Comparison of ENCODE assay signal across 10 mouse cellular contexts in genomic region chr6:112050548-112051184, GRCm38 (mm10).
A peak's percentile ranks its signal among the peaks of the same experiment; 100 is the strongest.
DNase-seq lines count a peak whose midpoint lies in the region; ATAC-seq and TF ChIP-seq lines count a peak whose summit lies in the region.
"Had no signal": no experiment of that assay in that cellular context is flagged by ENCODE, and none has a peak within 500 bp of the region (broad histone marks: within the 10 kb centered on the region; RNA-seq: fewer than 3 reads in every experiment).

No protein-coding gene starts in this region.

- H3K4me2 ChIP-seq in hindbrain, embryonic 14.5 days (replicated peaks): no peak overlapping the region
- no peak overlapping the region for H3K4me2 ChIP-seq in midbrain, embryonic 15.5 days

- ATAC-seq in cerebellum, adult (ENCODE audit: insufficient number of reproducible peaks, low FRiP score, low TSS enrichment): no peak; the same call in 1 of the 2 replicates
- peak; percentile 83; the same call in 1 of the 2 replicates for ATAC-seq in hindbrain, embryonic 14.5 days (ENCODE audit: low FRiP score)
- peak; percentile 84 for ATAC-seq in midbrain, embryonic 15.5 days (replicated peaks)
- ATAC-seq: Patski had no signal

- 13% methylated on average over 6 of the region's 6 CpGs for WGBS in cerebellum, adult 2 months
- 69% methylated on average over 6 of the region's 6 CpGs for WGBS in lung, adult 2 months
- WGBS in hindbrain, embryonic 14.5 days: 77% methylated on average over 6 of the region's 6 CpGs
- WGBS in midbrain, embryonic 15.5 days: 69% methylated on average over 6 of the region's 6 CpGs

- H3K4me3 ChIP-seq in cerebellum, adult 2 months (replicated peaks; ENCODE audit: insufficient read depth, low read depth, low read length): no peak overlapping the region
- no peak overlapping the region for H3K4me3 ChIP-seq in lung, adult 2 months (replicated peaks; ENCODE audit: extremely low read depth, low read depth, low read length)
- no peak overlapping the region for H3K4me3 ChIP-seq in hindbrain, embryonic 14.5 days (replicated peaks; ENCODE audit: low read length)
- H3K4me3 ChIP-seq in midbrain, embryonic 15.5 days: no peak overlapping the region

- H3K27me3 ChIP-seq in cerebellum, adult 2 months (ENCODE audit: control insufficient read depth, insufficient read depth, low read length): no peaks in the 10 kb centered on the region; the same call in 1 of the 2 replicates
- no peaks in the 10 kb centered on the region for H3K27me3 ChIP-seq in hindbrain, embryonic 14.5 days (ENCODE audit: control insufficient read depth, insufficient read depth, low read length)
- no peaks in the 10 kb centered on the region for H3K27me3 ChIP-seq in midbrain, embryonic 15.5 days (replicated peaks)
- H3K27me3 ChIP-seq: Patski had no signal

- no peak for TF ChIP-seq CTCF in cerebellum, adult 2 months (IDR thresholded peaks at IDR 0.05; ENCODE audit: borderline replicate concordance, insufficient read depth, low read depth, low read length)
- TF ChIP-seq CTCF in lung, adult 2 months (IDR thresholded peaks at IDR 0.05; ENCODE audit: insufficient read depth, low read length): no peak

- H3K4me1 ChIP-seq in cerebellum, adult 2 months (ENCODE audit: control insufficient read depth, insufficient read depth, low read length): no peaks in the 10 kb centered on the region
- no peaks in the 10 kb centered on the region for H3K4me1 ChIP-seq in lung, adult 2 months (ENCODE audit: control insufficient read depth, insufficient read depth, low read length)
- 0 out of 2 replicates have a peak, but pooled peaks cover 5% of the 10 kb centered on the region for H3K4me1 ChIP-seq in hindbrain, embryonic 14.5 days (replicated peaks; ENCODE audit: control insufficient read depth, insufficient read depth, low read length)
- H3K4me1 ChIP-seq in midbrain, embryonic 15.5 days: 0 out of 2 replicates have a peak, but pooled peaks cover 3% of the 10 kb centered on the region

- no peak for TF ChIP-seq POLR2A in cerebellum, adult 2 months (IDR thresholded peaks at IDR 0.05; ENCODE audit: borderline replicate concordance, insufficient read depth, low read length)
- TF ChIP-seq POLR2A in lung, adult 2 months (IDR thresholded peaks at IDR 0.05; ENCODE audit: borderline replicate concordance, extremely low read depth, low read depth, low read length): no peak

- H3K36me3 ChIP-seq in hindbrain, embryonic 14.5 days (replicated peaks; ENCODE audit: control insufficient read depth, insufficient read depth): no peaks in the 10 kb centered on the region
- H3K36me3 ChIP-seq in midbrain, embryonic 15.5 days (replicated peaks): no peaks in the 10 kb centered on the region

- DNase-seq in cerebellum, adult 2 months: peak; percentile 10 to 38
- peak; percentile 37 for DNase-seq in lung, postnatal 10 days
- DNase-seq in lung, adult 2 months: no peak
- peak; percentile 30 for DNase-seq in hindbrain, embryonic 14.5 days (ENCODE audit: low spot score)
- DNase-seq in gastrocnemius, adult 8-10 months (ENCODE audit: low spot score in 2 of 2): no peak
- no peak for DNase-seq in spleen, adult 12 weeks (ENCODE audit: low spot score)

- no peak overlapping the region for H3K27ac ChIP-seq in cerebellum, adult 2 months (ENCODE audit: insufficient read depth, low read length)
- peak overlapping the region; percentile 17; the same call in 1 of the 2 replicates for H3K27ac ChIP-seq in hindbrain, embryonic 14.5 days
- no peak overlapping the region for H3K27ac ChIP-seq in midbrain, embryonic 15.5 days
- H3K27ac ChIP-seq: stomach, postnatal 0 days had no signal

- no peaks in the 10 kb centered on the region for H3K9me3 ChIP-seq in hindbrain, embryonic 14.5 days (ENCODE audit: control insufficient read depth, low read length)
- no peaks in the 10 kb centered on the region for H3K9me3 ChIP-seq in midbrain, embryonic 15.5 days

- H3K9ac ChIP-seq in hindbrain, embryonic 14.5 days: no peak overlapping the region
- no peak overlapping the region for H3K9ac ChIP-seq in midbrain, embryonic 15.5 days

Comparison
In these comparisons a context has a peak if more than half of its experiments do, and no peak if none do; other contexts are left out.
1. DNase-seq: peak in cerebellum, adult 2 months (2 of 2), lung, postnatal 10 days (single experiment) and hindbrain, embryonic 14.5 days (single experiment); none in lung, adult 2 months (single experiment), gastrocnemius, adult 8-10 months (0 of 2) and spleen, adult 12 weeks (single experiment).